Mouse (Mus musculus): ENCODE results near the gene Efna1.
A peak's percentile ranks its signal among the peaks of the same experiment; 100 is the strongest.

Efna1 gene

GRCm38 (mm10) chr3:89305551-89306325 is 24.8 kb upstream of the Efna1 start:
- no peak for DNase-seq (ENCODE audit: low spot score)

GRCm38 (mm10) chr3:89305105-89305504 is 24.2 kb upstream of the Efna1 start:
- DNase-seq (ENCODE audit: low spot score), result no peak

GRCm38 (mm10) chr3:89304440-89304839 is 23.5 kb upstream of the Efna1 start:
- DNase-seq (ENCODE audit: low spot score), result no peak

- no peak for DNase-seq (ENCODE audit: low spot score)
Observed at GRCm38 (mm10) chr3:89300514-89300913, 19.6 kb upstream of the Efna1 start.

GRCm38 (mm10) chr3:89300071-89300470 is 19.1 kb upstream of the Efna1 start:
- DNase-seq (ENCODE audit: low spot score), result no peak

GRCm38 (mm10) chr3:89299499-89299898 is 18.6 kb upstream of the Efna1 start:
- DNase-seq (ENCODE audit: low spot score), result no peak

GRCm38 (mm10) chr3:89298908-89299307 is 18.0 kb upstream of the Efna1 start:
- DNase-seq (ENCODE audit: low spot score), result no peak

- DNase-seq (ENCODE audit: low spot score), result no peak
Observed at GRCm38 (mm10) chr3:89296761-89297396, 15.9 kb upstream of the Efna1 start.

GRCm38 (mm10) chr3:89295685-89296230 is 14.8 kb upstream of the Efna1 start:
- no peak for DNase-seq (ENCODE audit: low spot score)

- DNase-seq (ENCODE audit: low spot score), result no peak
Observed at GRCm38 (mm10) chr3:89294195-89294594, 13.3 kb upstream of the Efna1 start.

- no peak for DNase-seq (ENCODE audit: low spot score)
Observed at GRCm38 (mm10) chr3:89293247-89293918, 12.4 kb upstream of the Efna1 start.

GRCm38 (mm10) chr3:89292303-89292702 is 11.4 kb upstream of the Efna1 start:
- no peak for DNase-seq (ENCODE audit: low spot score)

- no peak for DNase-seq (ENCODE audit: low spot score)
Observed at GRCm38 (mm10) chr3:89291874-89292273, 10.9 kb upstream of the Efna1 start.

- DNase-seq (ENCODE audit: low spot score), result no peak
Observed at GRCm38 (mm10) chr3:89288503-89288928, 7.6 kb upstream of the Efna1 start.

- no peak for DNase-seq (ENCODE audit: low spot score)
Observed at GRCm38 (mm10) chr3:89287286-89287685, 6.3 kb upstream of the Efna1 start.

GRCm38 (mm10) chr3:89285526-89285925 is 4.6 kb upstream of the Efna1 start:
- no peak for DNase-seq (ENCODE audit: low spot score)

GRCm38 (mm10) chr3:89284261-89284660 is 3.3 kb upstream of the Efna1 start:
- DNase-seq (ENCODE audit: low spot score), result no peak

GRCm38 (mm10) chr3:89282291-89282643 is 1.3 kb upstream of the Efna1 start:
- DNase-seq (ENCODE audit: low spot score), result no peak

GRCm38 (mm10) chr3:89281579-89282290 is 793 bp upstream of the Efna1 start:
- DNase-seq (ENCODE audit: low spot score), result peak; percentile 64

GRCm38 (mm10) chr3:89280050-89280605 is 814 bp downstream of the Efna1 start:
- DNase-seq (ENCODE audit: low spot score), result no peak

GRCm38 (mm10) chr3:89279153-89279890 is 1.6 kb downstream of the Efna1 start:
- no peak for DNase-seq (ENCODE audit: low spot score)
